Mouse (Mus musculus) T-cell, adult 2 months (primary cell): Measurements from ENCODE around the gene Ankrd63.
"Not testable (repeated sequence)": the region's sequence is repeated elsewhere in the genome, so short reads cannot be mapped to it uniquely, and the experiment has no call there.

Experiments used
- DNase-seq: peaks from one replicate; pipeline ENCODE4 v3.0.0; 2022; ENCODE audit warnings: low spot score

Ankrd63 gene

GRCm38 (mm10) chr2:118659998-118660452 lies 43.7 kb downstream of the Ankrd63 start:
- DNase-seq: no peak

DNA sequence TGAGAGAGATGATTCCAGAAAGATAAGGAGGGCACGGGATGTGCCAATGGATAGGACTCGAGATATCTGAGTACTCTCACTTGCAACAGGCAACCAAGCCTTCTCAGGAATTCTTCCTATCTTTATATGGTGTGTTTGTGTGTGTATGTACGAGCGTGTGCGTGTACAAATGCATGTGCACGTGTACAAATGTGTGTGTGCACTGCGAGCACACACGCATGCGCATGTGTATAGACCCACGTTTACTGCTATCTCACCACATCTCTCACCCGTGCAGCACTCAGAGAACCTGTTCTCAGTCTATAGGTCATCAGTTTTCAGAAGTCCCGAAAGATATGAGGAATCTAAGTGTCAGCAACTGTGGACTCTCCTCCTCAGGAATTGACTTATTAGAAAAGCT lies 44.3 kb downstream of the Ankrd63 start:
- no peak for DNase-seq

- DNase-seq: no peak
Measured at GRCm38 (mm10) chr2:118659077-118659476, 44.7 kb downstream of the Ankrd63 start.

DNA sequence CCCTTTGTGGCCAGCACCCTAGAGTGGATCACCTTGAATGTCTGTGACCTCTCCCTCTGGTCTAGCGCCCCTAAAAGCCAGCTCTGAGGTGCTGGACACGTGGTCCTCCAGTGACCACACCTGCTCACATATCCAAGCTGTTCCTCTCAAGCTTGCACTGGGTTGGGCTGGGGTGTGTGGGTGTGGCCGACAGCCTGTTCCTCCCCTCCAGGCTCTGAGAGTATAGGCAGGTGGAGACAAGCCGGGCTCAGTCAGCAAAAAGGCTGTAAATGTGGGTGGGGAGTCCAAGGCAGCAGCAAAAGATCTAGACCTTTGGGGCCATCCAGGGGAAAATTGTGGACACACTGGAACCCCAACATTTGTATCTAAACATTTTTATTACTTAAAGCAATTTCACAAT lies 45.3 kb downstream of the Ankrd63 start:
- no peak for DNase-seq

GRCm38 (mm10) chr2:118656688-118657281 lies 47.0 kb downstream of the Ankrd63 start:
- no peak for DNase-seq

DNA sequence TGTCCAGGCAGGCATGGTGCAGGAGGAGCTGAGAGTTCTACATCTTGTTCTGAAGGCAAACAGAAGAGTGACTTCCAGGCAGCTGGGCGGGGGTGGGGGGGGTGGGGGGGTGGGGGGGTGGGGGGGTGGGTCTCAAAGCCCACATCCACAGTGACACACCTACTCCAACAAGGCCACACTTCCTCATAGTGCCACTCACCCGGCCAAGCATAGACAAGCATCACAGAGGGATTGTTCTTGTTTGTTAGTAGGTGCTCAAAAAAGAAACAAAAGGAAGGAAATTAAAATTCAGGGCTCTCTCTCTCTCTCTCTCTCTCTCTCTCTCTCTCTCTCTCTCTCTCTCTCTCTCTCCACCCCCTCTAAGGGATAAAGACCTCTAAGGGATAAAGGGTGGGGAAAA lies 53.1 kb downstream of the Ankrd63 start:
- not testable (repeated sequence) for DNase-seq
